Mouse (Mus musculus) forebrain, embryonic 13.5 days (tissue): ENCODE measurements around the gene Aco1. TPM values are rescaled to one million over a fixed set of nuclear protein-coding genes. Genes with fewer than 3 reads are reported as not detected.

ENCODE experiments used
- ATAC-seq: fragments of 200-750 bp; cut with Nextera tagmentation; 2 replicates; pipeline ENCODE4 v1.8.0; 2017
- H3K27ac ChIP-seq: fragments of 300-500 bp; sonication (generic); 2 replicates; pipeline ENCODE4 v1.5.1; 2015; ENCODE audit warnings: inconsistent platforms, mild to moderate bottlenecking, moderate library complexity
- H3K27me3 ChIP-seq: fragments of 300-500 bp; sonication (generic); 2 replicates; pipeline ENCODE4 v1.6.1; 2015; ENCODE audit warnings: mild to moderate bottlenecking, inconsistent platforms
- H3K36me3 ChIP-seq: fragments of 300-500 bp; sonication (generic); 2 replicates; pipeline ENCODE4 v1.6.1; 2015; ENCODE audit warnings: mild to moderate bottlenecking, inconsistent platforms; ENCODE audit not compliant: poor library complexity, severe bottlenecking
- H3K4me1 ChIP-seq: fragments of 300-500 bp; sonication (generic); 2 replicates; pipeline ENCODE4 v1.6.1; 2015; ENCODE audit warnings: inconsistent platforms
- H3K4me2 ChIP-seq: fragments of 300-500 bp; sonication (generic); 2 replicates; pipeline ENCODE4 v1.6.1; 2015; ENCODE audit warnings: inconsistent platforms, mild to moderate bottlenecking, moderate library complexity
- H3K4me3 ChIP-seq: fragments of 300-500 bp; sonication (generic); 2 replicates; pipeline ENCODE4 v1.5.1; 2015; ENCODE audit warnings: mild to moderate bottlenecking, inconsistent platforms
- H3K9ac ChIP-seq: fragments of 300-500 bp; sonication (generic); 2 replicates; pipeline ENCODE4 v1.6.1; 2015; ENCODE audit warnings: mild to moderate bottlenecking, inconsistent platforms
- H3K9me3 ChIP-seq: fragments of 300-500 bp; sonication (generic); replicated peaks from 2 replicates; pipeline ENCODE4 v1.6.1; 2016; ENCODE audit warnings: inconsistent platforms
- WGBS: fragments of 180-500 bp; shearing (Covaris S2); methylation state at CpG from one replicate; pipeline ENCODE4 v1.1.7; 2015; 5-methylcytosine and 5-hydroxymethylcytosine counted together
- polyA plus RNA-seq: library from polyadenylated mRNA; unstranded; fragments of >200 nt; fragmentation: Nextera tagmentation; extraction: Ambion mirVana; gene quantifications from 2 replicates; pipeline ENCODE4 v1.2.1, GENCODE M21; 2015

Aco1 gene
- polyA plus RNA-seq, 1 experiment from 2014 or later, result 50.7 TPM

- WGBS, result 95% methylated on average over 8 of the region's 8 CpGs
These were observed 17.9 kb downstream of the Aco1 start for GRCm38 (mm10) chr4:40160591-40161434.

GRCm38 (mm10) chr4:40163646-40164045 lies 20.8 kb downstream of the Aco1 start:
- Histone ChIP-seq H3K36me3 (peaks cover 34% of the 10 kb centered on the region), H3K9ac (no peak overlapping the region), H3K27ac (no peak overlapping the region), H3K4me3 (no peak overlapping the region), H3K9me3 (peaks cover 8% of the 10 kb centered on the region), H3K4me2 (no peak overlapping the region), H3K27me3 (no peaks in the 10 kb centered on the region), H3K4me1 (no peaks in the 10 kb centered on the region)
- 86% methylated on average over 10 of the region's 10 CpGs for WGBS
- ATAC-seq, result no peak

More at GRCm38 (mm10) chr4:40160591-40161434, 17.9 kb downstream of the Aco1 start:
- no peak for ATAC-seq
- H3K9ac ChIP-seq, result no peak overlapping the region
- H3K27ac ChIP-seq, result no peak overlapping the region
- H3K4me3 ChIP-seq, result no peak overlapping the region
- peaks cover 15% of the 10 kb centered on the region for H3K36me3 ChIP-seq
- H3K4me1 ChIP-seq, result no peaks in the 10 kb centered on the region
- no peaks in the 10 kb centered on the region for H3K27me3 ChIP-seq
- H3K9me3 ChIP-seq, result peaks cover 8% of the 10 kb centered on the region
- H3K4me2 ChIP-seq, result no peak overlapping the region

- ATAC-seq, result no peak
- 89% methylated on average over 4 of the region's 4 CpGs for WGBS
- peaks cover 46% of the 10 kb centered on the region for H3K36me3 ChIP-seq
These were observed 28.6 kb downstream of the Aco1 start for GRCm38 (mm10) chr4:40171477-40171876.

GRCm38 (mm10) chr4:40172336-40172735 lies 29.5 kb downstream of the Aco1 start:
- Histone ChIP-seq H3K9ac (no peak overlapping the region), H3K27ac (no peak overlapping the region), H3K9me3 (no peaks in the 10 kb centered on the region), H3K36me3 (peaks cover 39% of the 10 kb centered on the region), H3K27me3 (no peaks in the 10 kb centered on the region), H3K4me1 (peaks cover 6% of the 10 kb centered on the region; the same call in 1 of the 2 replicates), H3K4me3 (no peak overlapping the region), H3K4me2 (no peak overlapping the region)
- ATAC-seq, result no peak
- 87% methylated on average over 2 of the region's 2 CpGs for WGBS

More at GRCm38 (mm10) chr4:40171477-40171876, 28.6 kb downstream of the Aco1 start:
- no peak overlapping the region for H3K9ac ChIP-seq
- H3K9me3 ChIP-seq, result no peaks in the 10 kb centered on the region
- peaks cover 6% of the 10 kb centered on the region; the same call in 1 of the 2 replicates for H3K4me1 ChIP-seq
- no peak overlapping the region for H3K4me2 ChIP-seq
- no peaks in the 10 kb centered on the region for H3K27me3 ChIP-seq
- no peak overlapping the region for H3K4me3 ChIP-seq
- H3K27ac ChIP-seq, result no peak overlapping the region

- H3K4me1 ChIP-seq, result peaks cover 6% of the 10 kb centered on the region; the same call in 1 of the 2 replicates
- ATAC-seq, result no peak
- peaks cover 39% of the 10 kb centered on the region for H3K36me3 ChIP-seq
- H3K9me3 ChIP-seq, result no peaks in the 10 kb centered on the region
- H3K4me3 ChIP-seq, result no peak overlapping the region
- WGBS, result 72% methylated on average over 4 of the region's 4 CpGs
- no peaks in the 10 kb centered on the region for H3K27me3 ChIP-seq
- H3K4me2 ChIP-seq, result no peak overlapping the region
- no peak overlapping the region for H3K9ac ChIP-seq
- no peak overlapping the region for H3K27ac ChIP-seq
These were observed 31.4 kb downstream of the Aco1 start for GRCm38 (mm10) chr4:40174321-40174720.

GRCm38 (mm10) chr4:40178584-40178983 lies 35.7 kb downstream of the Aco1 start:
- peaks cover 61% of the 10 kb centered on the region for H3K36me3 ChIP-seq
- no peak overlapping the region for H3K27ac ChIP-seq
- H3K4me1 ChIP-seq, result peaks cover 6% of the 10 kb centered on the region; the same call in 1 of the 2 replicates
- no peaks in the 10 kb centered on the region for H3K9me3 ChIP-seq
- H3K27me3 ChIP-seq, result no peaks in the 10 kb centered on the region
- no peak for ATAC-seq
- no peak overlapping the region for H3K4me2 ChIP-seq
- WGBS, result 82% methylated on average over 17 of the region's 17 CpGs
- H3K4me3 ChIP-seq, result no peak overlapping the region
- no peak overlapping the region for H3K9ac ChIP-seq

GRCm38 (mm10) chr4:40180046-40180445 lies 37.2 kb downstream of the Aco1 start:
- Histone ChIP-seq H3K9ac (no peak overlapping the region), H3K36me3 (peaks cover 75% of the 10 kb centered on the region), H3K4me1 (peaks cover 4% of the 10 kb centered on the region; the same call in 1 of the 2 replicates), H3K27ac (no peak overlapping the region), H3K4me3 (no peak overlapping the region), H3K9me3 (no peaks in the 10 kb centered on the region), H3K27me3 (no peaks in the 10 kb centered on the region), H3K4me2 (no peak overlapping the region)
- no peak for ATAC-seq
- 96% methylated on average over 6 of the region's 6 CpGs for WGBS

GRCm38 (mm10) chr4:40181681-40182080 lies 38.8 kb downstream of the Aco1 start:
- no peak for ATAC-seq
- Histone ChIP-seq H3K4me2 (no peak overlapping the region), H3K27me3 (no peaks in the 10 kb centered on the region), H3K27ac (no peak overlapping the region), H3K9me3 (no peaks in the 10 kb centered on the region), H3K4me3 (no peak overlapping the region), H3K4me1 (no peaks in the 10 kb centered on the region), H3K36me3 (peaks cover 80% of the 10 kb centered on the region), H3K9ac (no peak overlapping the region)
- 93% methylated on average over 8 of the region's 8 CpGs for WGBS

GRCm38 (mm10) chr4:40182651-40183320 lies 39.9 kb downstream of the Aco1 start:
- Histone ChIP-seq H3K4me2 (no peak overlapping the region), H3K4me1 (no peaks in the 10 kb centered on the region), H3K9me3 (no peaks in the 10 kb centered on the region), H3K36me3 (peaks cover 86% of the 10 kb centered on the region), H3K4me3 (no peak overlapping the region), H3K9ac (no peak overlapping the region), H3K27ac (no peak overlapping the region), H3K27me3 (no peaks in the 10 kb centered on the region)
- ATAC-seq, result peak; percentile 71; the same call in 1 of the 2 replicates
- 37% methylated on average over 14 of the region's 14 CpGs for WGBS

- no peak for ATAC-seq
- H3K4me1 ChIP-seq, result no peaks in the 10 kb centered on the region
- no peak overlapping the region for H3K4me2 ChIP-seq
- no peaks in the 10 kb centered on the region for H3K27me3 ChIP-seq
- 93% methylated on average over 6 of the region's 6 CpGs for WGBS
- no peaks in the 10 kb centered on the region for H3K9me3 ChIP-seq
- H3K27ac ChIP-seq, result no peak overlapping the region
- no peak overlapping the region for H3K9ac ChIP-seq
- no peak overlapping the region for H3K4me3 ChIP-seq
- H3K36me3 ChIP-seq, result peaks cover 88% of the 10 kb centered on the region
These were observed 40.9 kb downstream of the Aco1 start for GRCm38 (mm10) chr4:40183781-40184180.

GRCm38 (mm10) chr4:40184470-40184869 lies 41.6 kb downstream of the Aco1 start:
- Histone ChIP-seq H3K4me2 (no peak overlapping the region), H3K9me3 (no peaks in the 10 kb centered on the region), H3K36me3 (peaks cover 90% of the 10 kb centered on the region), H3K9ac (no peak overlapping the region), H3K27ac (no peak overlapping the region), H3K4me1 (no peaks in the 10 kb centered on the region), H3K27me3 (no peaks in the 10 kb centered on the region), H3K4me3 (no peak overlapping the region)
- 95% methylated on average over 5 of the region's 5 CpGs for WGBS
- ATAC-seq, result no peak

GRCm38 (mm10) chr4:40187956-40188355 lies 45.1 kb downstream of the Aco1 start:
- Histone ChIP-seq H3K36me3 (peaks cover 80% of the 10 kb centered on the region), H3K4me3 (no peak overlapping the region), H3K9me3 (no peaks in the 10 kb centered on the region), H3K27ac (no peak overlapping the region), H3K27me3 (no peaks in the 10 kb centered on the region), H3K9ac (no peak overlapping the region), H3K4me1 (no peaks in the 10 kb centered on the region), H3K4me2 (no peak overlapping the region)
- no peak for ATAC-seq
- 91% methylated on average over 7 of the region's 7 CpGs for WGBS
